Mouse (Mus musculus): ENCODE measurements around the gene Cdc37l1.

DNA sequence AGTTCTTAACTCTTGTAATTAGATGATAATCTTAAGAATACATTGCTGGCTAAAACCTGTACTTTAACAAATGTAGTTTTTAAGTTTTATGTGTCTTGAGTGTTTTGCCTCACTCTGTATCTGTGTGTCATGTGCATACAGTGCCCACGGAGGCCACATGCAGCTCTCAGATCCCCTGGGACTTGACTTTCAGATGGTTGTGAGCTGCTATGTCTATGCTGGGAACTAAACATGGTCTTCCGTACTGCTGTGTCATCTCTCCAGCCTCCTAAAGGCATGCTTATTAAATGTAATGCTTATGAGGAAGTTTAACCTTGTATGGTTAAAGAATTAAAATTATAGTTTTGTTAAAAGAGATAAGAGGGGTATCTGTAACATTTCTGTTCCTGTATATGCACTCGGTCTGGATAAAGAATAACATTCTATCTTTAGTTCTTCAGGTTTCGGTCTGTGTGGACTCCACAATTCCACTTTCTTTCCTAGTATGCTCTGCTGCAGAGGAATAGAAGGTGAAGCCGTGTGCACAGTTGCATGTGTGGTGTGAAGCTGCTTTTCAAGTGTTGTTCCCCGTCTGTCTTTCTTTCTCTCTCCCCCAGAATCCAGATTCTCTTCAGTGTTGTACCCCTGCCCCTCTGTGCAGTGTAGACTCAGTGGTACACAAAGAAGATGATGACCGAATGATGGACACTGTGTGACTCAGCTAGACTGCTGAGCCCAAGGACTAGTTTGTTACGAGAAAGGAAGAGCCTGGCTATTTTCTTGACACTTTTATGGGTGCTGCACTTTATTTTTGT lies 25.5 kb downstream of the Cdc37l1 start:
- TF ChIP-seq EP300 (optimal IDR thresholded peaks at IDR 0.05) (no peak), CTCF (IDR thresholded peaks at IDR 0.05; ENCODE audit: low read depth) (no peak)

Measured in stomach, postnatal 0 days (tissue).